Mouse (Mus musculus): ENCODE results near the gene Mdga2. TPM values are rescaled to one million over a fixed set of nuclear protein-coding genes. Genes with fewer than 3 reads are reported as not detected.

Mdga2 gene
- polyA plus RNA-seq, 1 experiment from 2014 or later, result 0.24 TPM

DNA sequence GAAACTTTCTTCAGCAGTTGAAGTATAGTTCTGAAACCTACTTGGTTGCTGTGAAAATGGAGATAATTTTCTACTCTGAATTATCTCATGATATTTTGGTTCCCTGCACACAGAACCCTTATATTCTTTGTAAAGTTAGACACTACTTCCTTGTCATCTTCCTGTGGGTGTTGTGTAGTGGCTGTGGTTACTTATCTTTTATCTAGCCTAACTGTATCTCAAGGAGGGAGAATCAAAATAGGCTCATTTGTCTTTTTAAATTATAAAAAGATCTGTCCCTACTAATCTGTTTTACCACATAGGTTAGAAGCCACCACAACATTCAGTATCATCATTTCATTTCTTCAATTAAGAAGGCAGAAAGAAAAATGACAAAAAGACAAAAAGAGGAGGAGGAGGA lies 127.9 kb downstream of the Mdga2 start:
- no peak overlapping the region for H3K4me2 ChIP-seq (ENCODE audit: low read depth, low read length)
- ATAC-seq (ENCODE audit: low read depth), result no peak
- no peak overlapping the region for H3K9ac ChIP-seq (ENCODE audit: low read length)
- H3K27me3 ChIP-seq (ENCODE audit: control insufficient read depth, insufficient read depth, low read depth, low read length), result no peaks in the 10 kb centered on the region
- H3K27ac ChIP-seq (ENCODE audit: low read length), result no peak overlapping the region
- no peaks in the 10 kb centered on the region for H3K4me1 ChIP-seq (replicated peaks; ENCODE audit: control insufficient read depth, insufficient read depth, low read length)
- H3K9me3 ChIP-seq (ENCODE audit: control insufficient read depth, low read length), result no peaks in the 10 kb centered on the region
- no peak overlapping the region for H3K4me3 ChIP-seq (ENCODE audit: low read length)
- no peaks in the 10 kb centered on the region for H3K36me3 ChIP-seq (ENCODE audit: control insufficient read depth, insufficient read depth, low read length)

GRCm38 (mm10) chr12:67090420-67090965 lies 131.9 kb downstream of the Mdga2 start:
- WGBS, result 32% methylated on average over 2 of the region's 2 CpGs
- Histone ChIP-seq H3K4me1 (replicated peaks; ENCODE audit: control insufficient read depth, insufficient read depth, low read length) (no peaks in the 10 kb centered on the region), H3K4me2 (ENCODE audit: low read depth, low read length) (no peak overlapping the region), H3K27ac (ENCODE audit: low read length) (no peak overlapping the region), H3K36me3 (ENCODE audit: control insufficient read depth, insufficient read depth, low read length) (no peaks in the 10 kb centered on the region), H3K9me3 (ENCODE audit: control insufficient read depth, low read length) (no peaks in the 10 kb centered on the region), H3K27me3 (ENCODE audit: control insufficient read depth, insufficient read depth, low read depth, low read length) (no peaks in the 10 kb centered on the region), H3K9ac (ENCODE audit: low read length) (no peak overlapping the region), H3K4me3 (ENCODE audit: low read length) (no peak overlapping the region)
- no peak for ATAC-seq (ENCODE audit: low read depth)

DNA sequence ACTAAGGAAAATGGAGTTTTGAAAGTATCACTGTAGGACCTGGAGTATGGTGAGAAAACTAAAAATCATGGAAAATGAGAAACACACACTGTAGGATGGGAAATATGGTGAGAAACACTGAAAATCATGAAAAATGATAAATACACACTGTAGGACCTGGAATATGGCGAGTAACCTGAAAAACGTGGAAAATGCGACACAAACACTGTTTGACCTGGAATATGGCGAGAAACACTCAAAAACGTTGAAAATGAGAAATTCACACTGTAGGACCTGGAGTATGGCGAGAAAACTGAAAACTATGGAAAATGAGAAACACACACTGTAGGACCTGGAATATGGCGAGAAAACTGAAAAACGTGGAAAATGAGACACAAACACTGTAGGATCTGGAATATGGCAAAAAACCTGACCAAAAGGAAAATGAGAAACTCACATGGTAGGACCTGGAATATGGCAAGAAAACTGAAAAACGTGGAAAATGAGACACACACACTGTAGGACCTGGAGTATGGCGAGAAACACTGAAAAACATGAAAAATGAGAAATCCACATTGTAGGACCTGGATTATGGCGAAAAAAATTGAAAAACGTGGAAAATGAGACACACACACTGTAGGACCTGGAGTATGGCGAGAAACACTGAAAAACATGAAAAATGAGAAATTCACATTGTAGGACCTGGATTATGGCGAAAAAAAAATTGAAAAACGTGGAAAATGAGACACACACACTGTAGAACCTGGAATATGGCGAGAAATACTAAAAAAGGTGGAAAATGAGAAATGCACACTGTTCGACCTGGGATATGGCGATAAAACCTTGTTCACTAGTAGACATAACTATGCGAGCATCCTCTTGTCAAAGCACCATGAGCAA lies 163.0 kb downstream of the Mdga2 start:
- no peak overlapping the region for H3K9ac ChIP-seq (ENCODE audit: low read length)
- no peaks in the 10 kb centered on the region for H3K4me1 ChIP-seq (replicated peaks; ENCODE audit: control insufficient read depth, insufficient read depth, low read length)
- H3K4me3 ChIP-seq (ENCODE audit: low read length), result no peak overlapping the region
- no peak overlapping the region for H3K27ac ChIP-seq (ENCODE audit: low read length)
- H3K9me3 ChIP-seq (ENCODE audit: control insufficient read depth, low read length), result peaks cover 7% of the 10 kb centered on the region
- no peaks in the 10 kb centered on the region for H3K27me3 ChIP-seq (ENCODE audit: control insufficient read depth, insufficient read depth, low read depth, low read length)
- 68% methylated on average over 19 of the region's 19 CpGs for WGBS
- 0 out of 2 replicates have a peak, but pooled peaks cover 4% of the 10 kb centered on the region for H3K36me3 ChIP-seq (ENCODE audit: control insufficient read depth, insufficient read depth, low read length)
- ATAC-seq (ENCODE audit: low read depth), result peak; percentile 94
- no peak overlapping the region for H3K4me2 ChIP-seq (ENCODE audit: low read depth, low read length)

GRCm38 (mm10) chr12:67056621-67057020 lies 165.7 kb downstream of the Mdga2 start:
- whole genome bisulfite sequencing, result 93% methylated on average over 3 of the region's 3 CpGs
- H3K27ac ChIP-seq (ENCODE audit: low read length), result no peak overlapping the region
- H3K4me1 ChIP-seq (replicated peaks; ENCODE audit: control insufficient read depth, insufficient read depth, low read length), result no peaks in the 10 kb centered on the region
- no peak for ATAC-seq (ENCODE audit: low read depth)
- no peaks in the 10 kb centered on the region for H3K27me3 ChIP-seq (ENCODE audit: control insufficient read depth, insufficient read depth, low read depth, low read length)
- H3K36me3 ChIP-seq (ENCODE audit: control insufficient read depth, insufficient read depth, low read length), result 0 out of 2 replicates have a peak, but pooled peaks cover 4% of the 10 kb centered on the region
- H3K9ac ChIP-seq (ENCODE audit: low read length), result no peak overlapping the region
- H3K4me3 ChIP-seq (ENCODE audit: low read length), result no peak overlapping the region
- H3K4me2 ChIP-seq (ENCODE audit: low read depth, low read length), result no peak overlapping the region
- H3K9me3 ChIP-seq (ENCODE audit: control insufficient read depth, low read length), result peaks cover 7% of the 10 kb centered on the region

DNA sequence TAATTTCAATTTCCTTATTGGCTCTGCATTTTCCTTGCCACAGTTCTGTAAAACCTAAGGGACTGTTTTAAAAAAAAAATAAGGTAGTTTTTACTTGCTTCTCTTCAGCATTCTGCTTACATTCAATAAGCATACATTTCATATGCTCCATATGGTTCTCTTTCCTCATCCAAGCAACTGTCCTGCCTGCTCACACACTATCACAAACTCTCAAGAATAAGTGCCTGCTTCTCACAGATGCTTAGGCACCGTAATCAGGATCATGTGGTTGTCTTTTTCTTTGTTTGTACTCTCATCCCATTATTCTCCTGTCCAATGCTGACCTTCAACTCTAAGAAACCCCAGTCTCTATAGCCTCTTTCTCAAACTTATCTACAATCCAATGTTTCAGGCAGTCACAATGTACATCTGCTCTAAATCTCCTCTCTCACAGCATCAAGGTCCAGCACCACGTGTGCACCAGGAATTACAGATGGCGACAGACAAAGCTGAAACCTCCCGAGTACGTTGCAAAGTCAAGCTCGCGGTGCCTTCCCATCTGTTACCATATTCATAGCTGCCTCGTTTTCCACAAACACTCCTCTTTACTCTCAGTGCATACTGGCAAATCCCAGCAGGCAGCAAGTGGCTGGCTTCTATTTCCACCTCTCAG lies 177.1 kb downstream of the Mdga2 start:
- no peak overlapping the region for H3K4me2 ChIP-seq (ENCODE audit: low read depth, low read length)
- no peak overlapping the region for H3K27ac ChIP-seq (ENCODE audit: low read length)
- no peak for ATAC-seq (ENCODE audit: low read depth)
- H3K9me3 ChIP-seq (ENCODE audit: control insufficient read depth, low read length), result no peaks in the 10 kb centered on the region
- no peaks in the 10 kb centered on the region for H3K4me1 ChIP-seq (replicated peaks; ENCODE audit: control insufficient read depth, insufficient read depth, low read length)
- no peak overlapping the region for H3K9ac ChIP-seq (ENCODE audit: low read length)
- 74% methylated on average over 8 of the region's 8 CpGs for WGBS
- H3K27me3 ChIP-seq (ENCODE audit: control insufficient read depth, insufficient read depth, low read depth, low read length), result no peaks in the 10 kb centered on the region
- H3K36me3 ChIP-seq (ENCODE audit: control insufficient read depth, insufficient read depth, low read length), result no peaks in the 10 kb centered on the region
- no peak overlapping the region for H3K4me3 ChIP-seq (ENCODE audit: low read length)

DNA sequence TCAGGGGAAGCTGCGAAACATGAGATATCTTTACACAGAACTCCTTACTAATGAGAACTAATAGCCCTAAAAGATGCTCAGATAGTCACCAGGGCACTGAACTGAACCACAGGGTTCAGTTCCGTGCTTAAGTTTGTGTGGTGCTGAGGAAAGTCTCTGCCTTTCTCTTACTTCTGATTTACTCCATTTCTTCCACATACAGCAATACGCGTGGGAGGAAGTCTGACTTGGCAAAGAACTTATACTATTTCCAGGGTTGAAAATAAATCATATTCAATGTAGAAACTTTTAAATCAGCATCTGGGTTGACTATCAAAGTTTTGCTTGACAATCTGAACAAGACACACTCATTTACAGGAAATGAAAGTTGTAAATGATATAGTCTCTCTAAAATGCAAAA lies 180.5 kb downstream of the Mdga2 start:
- Histone ChIP-seq H3K9ac (ENCODE audit: low read length) (no peak overlapping the region), H3K9me3 (ENCODE audit: control insufficient read depth, low read length) (no peaks in the 10 kb centered on the region), H3K27ac (ENCODE audit: low read length) (no peak overlapping the region), H3K36me3 (ENCODE audit: control insufficient read depth, insufficient read depth, low read length) (no peaks in the 10 kb centered on the region), H3K4me1 (replicated peaks; ENCODE audit: control insufficient read depth, insufficient read depth, low read length) (no peaks in the 10 kb centered on the region), H3K4me3 (ENCODE audit: low read length) (no peak overlapping the region), H3K4me2 (ENCODE audit: low read depth, low read length) (no peak overlapping the region), H3K27me3 (ENCODE audit: control insufficient read depth, insufficient read depth, low read depth, low read length) (no peaks in the 10 kb centered on the region)
- 70% methylated on average over 4 of the region's 4 CpGs for WGBS
- no peak for ATAC-seq (ENCODE audit: low read depth)

DNA sequence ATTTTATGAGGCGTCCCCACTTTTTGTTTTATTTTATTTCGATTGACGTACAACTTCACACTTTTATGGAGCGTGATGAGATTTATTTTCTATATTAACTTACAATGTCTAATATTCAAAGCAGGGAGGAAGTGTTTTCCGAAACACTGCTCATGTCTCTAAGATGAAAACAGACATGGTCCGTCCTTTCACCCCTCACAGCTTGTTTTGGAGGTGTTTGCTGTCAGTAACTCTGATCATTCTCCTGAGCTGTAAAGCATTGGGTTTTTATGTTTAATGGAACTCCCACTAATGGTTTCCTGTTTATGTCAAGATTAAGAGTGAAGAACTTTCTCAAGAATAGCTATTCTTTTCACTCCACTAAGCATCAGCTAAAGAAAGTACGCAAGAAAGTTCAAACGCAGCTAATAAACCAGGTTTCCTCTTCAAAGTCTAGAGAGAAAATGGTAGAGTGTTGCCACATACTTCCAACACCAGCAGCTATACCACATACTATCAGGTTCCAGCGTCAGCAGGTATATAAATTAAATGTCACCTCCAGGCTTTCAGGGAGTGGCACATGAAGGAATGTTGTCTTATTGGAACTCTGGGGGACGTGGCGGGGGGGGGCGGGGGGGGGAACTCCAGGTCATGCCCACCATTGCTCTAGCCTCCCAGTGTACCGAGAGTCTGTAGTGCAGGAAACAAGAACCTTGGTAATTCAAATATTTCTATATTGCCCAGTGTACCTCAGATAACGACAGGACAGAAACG lies 186.7 kb downstream of the Mdga2 start:
- no peak overlapping the region for H3K27ac ChIP-seq (ENCODE audit: low read length)
- H3K4me2 ChIP-seq (ENCODE audit: low read depth, low read length), result no peak overlapping the region
- H3K4me1 ChIP-seq (replicated peaks; ENCODE audit: control insufficient read depth, insufficient read depth, low read length), result no peaks in the 10 kb centered on the region
- no peaks in the 10 kb centered on the region for H3K36me3 ChIP-seq (ENCODE audit: control insufficient read depth, insufficient read depth, low read length)
- H3K4me3 ChIP-seq (ENCODE audit: low read length), result no peak overlapping the region
- H3K9ac ChIP-seq (ENCODE audit: low read length), result no peak overlapping the region
- 63% methylated on average over 15 of the region's 15 CpGs for WGBS
- H3K9me3 ChIP-seq (ENCODE audit: control insufficient read depth, low read length), result no peaks in the 10 kb centered on the region
- no peak for ATAC-seq (ENCODE audit: low read depth)
- H3K27me3 ChIP-seq (ENCODE audit: control insufficient read depth, insufficient read depth, low read depth, low read length), result no peaks in the 10 kb centered on the region

DNA sequence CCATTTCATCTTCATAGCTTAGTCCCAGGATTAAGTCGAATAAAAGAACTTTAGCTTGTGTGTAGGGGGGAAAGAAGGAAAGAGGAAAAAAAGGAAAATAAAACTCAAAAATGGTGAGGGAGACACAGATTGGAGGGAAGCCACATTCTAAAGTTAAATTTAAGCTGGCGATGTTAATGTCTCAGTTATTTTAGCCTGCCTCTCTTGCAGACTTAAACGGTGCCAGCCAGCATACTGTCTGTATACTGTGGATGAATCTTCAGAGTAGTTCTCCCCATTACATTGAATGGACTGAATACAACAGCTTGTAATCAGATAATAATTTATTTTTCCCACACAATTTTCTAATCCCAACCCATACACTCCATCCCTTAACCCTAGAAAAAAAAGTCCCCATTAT lies 205.2 kb downstream of the Mdga2 start:
- no peaks in the 10 kb centered on the region for H3K9me3 ChIP-seq (ENCODE audit: control insufficient read depth, low read length)
- H3K9ac ChIP-seq (ENCODE audit: low read length), result no peak overlapping the region
- H3K27ac ChIP-seq (ENCODE audit: low read length), result no peak overlapping the region
- H3K27me3 ChIP-seq (ENCODE audit: control insufficient read depth, insufficient read depth, low read depth, low read length), result no peaks in the 10 kb centered on the region
- H3K36me3 ChIP-seq (ENCODE audit: control insufficient read depth, insufficient read depth, low read length), result no peaks in the 10 kb centered on the region
- H3K4me1 ChIP-seq (replicated peaks; ENCODE audit: control insufficient read depth, insufficient read depth, low read length), result no peaks in the 10 kb centered on the region
- no peak for ATAC-seq (ENCODE audit: low read depth)
- 90% methylated on average over 3 of the region's 3 CpGs for WGBS
- no peak overlapping the region for H3K4me2 ChIP-seq (ENCODE audit: low read depth, low read length)
- H3K4me3 ChIP-seq (ENCODE audit: low read length), result no peak overlapping the region

- Histone ChIP-seq H3K4me1 (replicated peaks; ENCODE audit: control insufficient read depth, insufficient read depth, low read length) (no peaks in the 10 kb centered on the region), H3K4me3 (ENCODE audit: low read length) (no peak overlapping the region), H3K36me3 (ENCODE audit: control insufficient read depth, insufficient read depth, low read length) (no peaks in the 10 kb centered on the region), H3K4me2 (ENCODE audit: low read depth, low read length) (no peak overlapping the region), H3K27me3 (ENCODE audit: control insufficient read depth, insufficient read depth, low read depth, low read length) (no peaks in the 10 kb centered on the region), H3K27ac (ENCODE audit: low read length) (no peak overlapping the region), H3K9ac (ENCODE audit: low read length) (no peak overlapping the region), H3K9me3 (ENCODE audit: control insufficient read depth, low read length) (no peaks in the 10 kb centered on the region)
- 66% methylated on average over 4 of the region's 4 CpGs for WGBS
- no peak for ATAC-seq (ENCODE audit: low read depth)
Measured at GRCm38 (mm10) chr12:67011368-67011767, 211.0 kb downstream of the Mdga2 start.
